Mouse (Mus musculus) liver, postnatal 0 days (tissue): Measurements from ENCODE around the gene Ttll12. TPM values are rescaled to one million over a fixed set of nuclear protein-coding genes. Genes with fewer than 3 reads are reported as not detected.
A peak's percentile ranks its signal among the peaks of the same experiment; 100 is the strongest.

Experiments
- ATAC-seq: fragments of 200-750 bp; cut with Nextera tagmentation; 2 replicates; pipeline ENCODE4 v1.8.0; 2017; ENCODE audit warnings: mild to moderate bottlenecking, moderate library complexity
- DNase-seq: peaks from one replicate; pipeline ENCODE4 v3.0.0-alpha.2; 2016
- H3K27ac ChIP-seq: fragments of 300-500 bp; sonication (generic); 2 replicates; pipeline ENCODE4 v1.5.1; 2014; ENCODE audit warnings: antibody characterized with exemption, moderate library complexity, mild to moderate bottlenecking, low read depth
- H3K27me3 ChIP-seq: fragments of 300-500 bp; sonication (generic); 2 replicates; pipeline ENCODE4 v1.6.1; 2014; ENCODE audit warnings: low read length, control low read depth, mixed read lengths; ENCODE audit not compliant: insufficient read depth
- H3K36me3 ChIP-seq: fragments of 300-500 bp; sonication (generic); replicated peaks from 2 replicates; pipeline ENCODE4 v1.6.1; 2014; ENCODE audit warnings: mild to moderate bottlenecking, control low read depth, low read length, moderate library complexity, mixed read lengths; ENCODE audit not compliant: insufficient read depth
- H3K4me1 ChIP-seq: fragments of 300-500 bp; sonication (generic); 2 replicates; pipeline ENCODE4 v1.6.1; 2014; ENCODE audit warnings: antibody characterized with exemption, mild to moderate bottlenecking, control low read depth; ENCODE audit not compliant: insufficient read depth
- H3K4me2 ChIP-seq: fragments of 300-500 bp; sonication (generic); 2 replicates; pipeline ENCODE4 v1.6.1; 2014; ENCODE audit warnings: low read depth, mild to moderate bottlenecking, low read length, moderate library complexity, mixed read lengths
- H3K4me3 ChIP-seq: fragments of 300-500 bp; sonication (generic); 2 replicates; pipeline ENCODE4 v1.5.1; 2014; ENCODE audit warnings: low read depth, low read length
- H3K9ac ChIP-seq: fragments of 300-500 bp; sonication (generic); replicated peaks from 2 replicates; pipeline ENCODE4 v1.6.1; 2014; ENCODE audit warnings: mild to moderate bottlenecking, moderate library complexity
- H3K9me3 ChIP-seq: fragments of 300-500 bp; sonication (generic); 2 replicates; pipeline ENCODE4 v1.6.1; 2016; ENCODE audit warnings: mild to moderate bottlenecking, control low read depth, low read length, mixed read lengths
- CTCF ChIP-seq: sonication (generic); IDR thresholded peaks from 2 replicates; pipeline ENCODE4 v1.5.1; 2016; ENCODE audit warnings: antibody characterized with exemption, low read depth
- EP300 ChIP-seq: IDR thresholded peaks from 2 replicates; pipeline ENCODE4 v1.6.1; 2016; ENCODE audit warnings: antibody characterized with exemption, low read depth, mild to moderate bottlenecking
- WGBS: fragments of 180-500 bp; shearing (Covaris S2); extraction: QIAGEN DNeasy Blood & Tissue Kit; methylation state at CpG from one replicate; pipeline ENCODE4 v1.1.7; 2014; ENCODE audit not compliant: insufficient replicate concordance; 5-methylcytosine and 5-hydroxymethylcytosine counted together
- polyA plus RNA-seq: library from polyadenylated mRNA; unstranded; fragments of >200 nt; fragmentation: Nextera tagmentation; extraction: Ambion mirVana; gene quantifications from 2 replicates; pipeline ENCODE4 v1.2.1, GENCODE M21; 2015

Ttll12 gene
- polyA plus RNA-seq, 1 experiment from 2014 or later: 12.9 TPM

GRCm38 (mm10) chr15:83568544-83568943, 26.4 kb downstream of the Ttll12 start:
- peaks cover 19% of the 10 kb centered on the region for H3K36me3 ChIP-seq
- peaks cover 29% of the 10 kb centered on the region for H3K4me1 ChIP-seq
- H3K4me3 ChIP-seq: no peak overlapping the region
- no peak overlapping the region for H3K4me2 ChIP-seq
- H3K9ac ChIP-seq: no peak overlapping the region
- ATAC-seq (no peak), DNase-seq (no peak)
- H3K9me3 ChIP-seq: no peaks in the 10 kb centered on the region
- H3K27ac ChIP-seq: no peak overlapping the region
- no peaks in the 10 kb centered on the region for H3K27me3 ChIP-seq
- 86% methylated on average over 5 of the region's 5 CpGs for WGBS
- no peak for TF ChIP-seq EP300
- no peak for TF ChIP-seq CTCF

- Histone ChIP-seq H3K36me3 (peaks cover 14% of the 10 kb centered on the region), H3K4me1 (peaks cover 33% of the 10 kb centered on the region), H3K27me3 (no peaks in the 10 kb centered on the region), H3K4me3 (no peak overlapping the region), H3K9me3 (no peaks in the 10 kb centered on the region), H3K9ac (no peak overlapping the region), H3K4me2 (no peak overlapping the region), H3K27ac (no peak overlapping the region)
- no peak for TF ChIP-seq CTCF
- no peak for TF ChIP-seq EP300
- WGBS: 76% methylated on average over 3 of the region's 3 CpGs
- ATAC-seq (no peak), DNase-seq (no peak)
These were observed 27.2 kb downstream of the Ttll12 start for GRCm38 (mm10) chr15:83567728-83568127.

- TF ChIP-seq CTCF (no peak), EP300 (no peak)
These were observed 29.0 kb downstream of the Ttll12 start for GRCm38 (mm10) chr15:83566006-83566405.

GRCm38 (mm10) chr15:83565434-83565833, 29.5 kb downstream of the Ttll12 start:
- Histone ChIP-seq H3K4me3 (peak overlapping the region; percentile 11; the same call in 1 of the 2 replicates), H3K4me1 (peaks cover 30% of the 10 kb centered on the region), H3K36me3 (no peaks in the 10 kb centered on the region), H3K9me3 (no peaks in the 10 kb centered on the region), H3K9ac (peak overlapping the region; percentile 59), H3K27ac (peak overlapping the region; percentile 65), H3K4me2 (peak overlapping the region; percentile 90), H3K27me3 (no peaks in the 10 kb centered on the region)
- peak; percentile 56 for DNase-seq
- peak; percentile 70 for ATAC-seq
- WGBS: 57% methylated on average over 3 of the region's 3 CpGs
- no peak for TF ChIP-seq CTCF
- TF ChIP-seq EP300: no peak

More at GRCm38 (mm10) chr15:83566006-83566405, 29.0 kb downstream of the Ttll12 start:
- Histone ChIP-seq H3K4me3 (peak overlapping the region; percentile 11; the same call in 1 of the 2 replicates), H3K9ac (peak overlapping the region; percentile 59; the same call in 1 of the 2 replicates), H3K9me3 (no peaks in the 10 kb centered on the region), H3K36me3 (no peaks in the 10 kb centered on the region), H3K4me2 (peak overlapping the region; percentile 90), H3K27ac (peak overlapping the region; percentile 65), H3K4me1 (peaks cover 28% of the 10 kb centered on the region), H3K27me3 (no peaks in the 10 kb centered on the region)
- DNase-seq (no peak), ATAC-seq (no peak)
- 76% methylated on average over 5 of the region's 5 CpGs for WGBS

- Histone ChIP-seq H3K36me3 (no peaks in the 10 kb centered on the region), H3K9me3 (no peaks in the 10 kb centered on the region), H3K27me3 (no peaks in the 10 kb centered on the region), H3K9ac (peak overlapping the region; percentile 75), H3K27ac (peak overlapping the region; percentile 94), H3K4me1 (peaks cover 30% of the 10 kb centered on the region), H3K4me2 (peak overlapping the region; percentile 90), H3K4me3 (peak overlapping the region; percentile 72)
- WGBS: 2% methylated on average over 27 of the region's 27 CpGs
- ATAC-seq (peak; percentile 27), DNase-seq (peak; percentile 70)
- TF ChIP-seq EP300: no peak
- no peak for TF ChIP-seq CTCF
These were observed 30.9 kb downstream of the Ttll12 start for GRCm38 (mm10) chr15:83563857-83564651.

GRCm38 (mm10) chr15:83563327-83563856, 31.6 kb downstream of the Ttll12 start, which contains the start of the genes Tspo and Mcat:
Tspo (plus strand) TSS chr15:83563592.
Mcat (minus strand) TSS chr15:83563787.
- peak; percentile 81 for ATAC-seq
- H3K4me3 ChIP-seq: peak within 1 kb of the TSS; percentile 72
- H3K27me3 ChIP-seq: no peaks in the 10 kb centered on the region
- H3K36me3 ChIP-seq: no peaks in the 10 kb centered on the region
- TF ChIP-seq EP300 (no peak), CTCF (peak; percentile 10)
- H3K4me1 ChIP-seq: peaks cover 30% of the 10 kb centered on the region
- H3K9ac ChIP-seq: peak within 1 kb of the TSS; percentile 75
- peak; percentile 88 for DNase-seq
- H3K9me3 ChIP-seq: no peaks in the 10 kb centered on the region
- peak within 1 kb of the TSS; percentile 94 for H3K27ac ChIP-seq
- 0% methylated on average over 26 of the region's 28 CpGs for WGBS
- peak within 1 kb of the TSS; percentile 90 for H3K4me2 ChIP-seq
